Mouse (Mus musculus) heart, postnatal 0 days (tissue): ENCODE data around the gene Hltf.

Experiments
- CTCF ChIP-seq: IDR thresholded peaks from 2 replicates; pipeline ENCODE4 v1.5.1; 2016; ENCODE audit warnings: antibody characterized with exemption, control low read depth, low read depth
- EP300 ChIP-seq: IDR thresholded peaks from 2 replicates; pipeline ENCODE4 v1.6.1; 2016; ENCODE audit warnings: antibody characterized with exemption, low read depth

DNA sequence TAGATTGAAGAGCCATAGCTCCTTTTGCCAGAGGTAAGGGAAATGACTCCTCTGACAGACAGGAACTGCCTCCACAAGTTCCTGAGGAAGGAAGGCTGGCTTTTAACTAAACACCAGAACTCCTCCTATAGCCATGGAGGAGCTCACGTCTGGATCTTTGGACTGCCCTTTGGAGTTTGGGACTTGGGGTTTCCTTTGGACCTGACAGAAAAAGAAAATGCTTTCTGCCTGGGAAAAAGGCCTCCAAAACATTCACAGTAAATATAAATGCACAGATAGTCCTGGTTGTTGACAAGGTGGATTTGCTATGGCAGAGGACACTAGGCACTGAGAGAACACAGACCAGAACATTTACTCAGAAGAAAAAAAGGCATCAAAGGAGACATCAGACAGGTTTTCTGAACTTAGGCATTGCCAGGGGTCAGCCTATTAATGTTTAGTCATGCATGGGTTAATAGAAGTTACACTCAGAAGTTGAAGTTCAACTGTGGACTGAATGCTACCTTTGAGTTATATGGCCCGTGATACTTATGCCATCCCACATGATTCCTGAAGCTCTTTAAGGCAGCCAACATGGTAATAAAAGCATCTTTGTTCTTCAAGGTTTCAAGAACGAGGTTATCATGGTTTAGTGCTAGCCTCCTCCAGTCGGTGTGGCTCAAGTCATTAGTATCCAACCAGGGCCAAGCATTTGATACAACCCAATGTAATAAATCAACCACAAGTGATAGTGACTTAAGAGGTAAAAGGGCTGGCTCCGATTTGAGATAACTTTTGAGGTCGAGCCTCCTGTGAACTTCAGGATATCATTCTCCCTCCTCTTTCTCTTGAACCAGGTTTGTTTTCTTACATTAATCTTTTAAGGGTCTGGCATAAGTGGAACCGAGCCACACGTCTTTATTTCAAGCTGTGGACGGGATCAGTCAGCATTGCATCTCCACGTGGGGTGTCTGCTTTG lies 23.6 kb upstream of the Hltf start:
- no peak for TF ChIP-seq CTCF
- TF ChIP-seq EP300: no peak
